Mouse (Mus musculus): ENCODE measurements around the gene Ephb2.

Gene Ephb2

DNA sequence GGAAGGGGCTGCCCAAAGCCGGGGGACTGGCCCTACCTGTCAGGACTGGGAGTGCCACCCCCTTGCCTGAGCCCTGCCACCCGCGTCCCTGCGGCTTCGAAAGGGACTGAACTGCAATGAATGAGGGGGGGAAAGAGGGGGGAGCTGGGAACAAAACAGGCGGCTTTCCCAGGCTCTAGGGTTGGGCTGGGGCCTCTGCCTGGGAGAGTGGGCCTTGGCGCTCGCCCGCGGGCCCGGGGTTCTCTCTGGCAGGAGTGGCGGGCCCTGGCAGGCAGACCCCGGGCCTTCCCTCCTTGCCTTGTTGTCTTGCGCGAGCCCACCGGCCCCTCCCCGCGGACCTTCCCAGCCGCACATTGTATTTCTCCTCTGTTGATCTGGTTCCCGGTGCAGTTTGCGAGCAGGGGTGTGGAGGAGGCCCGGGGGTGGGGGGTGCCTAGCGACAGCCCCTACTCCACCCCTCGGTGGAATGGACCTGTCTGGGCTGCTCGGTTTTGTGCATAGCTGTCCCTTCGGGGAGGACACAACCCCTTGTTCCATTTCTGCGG, 671 bp upstream of the Ephb2 start:
- DNase-seq (ENCODE audit: low spot score), result peak; percentile 63

DNA sequence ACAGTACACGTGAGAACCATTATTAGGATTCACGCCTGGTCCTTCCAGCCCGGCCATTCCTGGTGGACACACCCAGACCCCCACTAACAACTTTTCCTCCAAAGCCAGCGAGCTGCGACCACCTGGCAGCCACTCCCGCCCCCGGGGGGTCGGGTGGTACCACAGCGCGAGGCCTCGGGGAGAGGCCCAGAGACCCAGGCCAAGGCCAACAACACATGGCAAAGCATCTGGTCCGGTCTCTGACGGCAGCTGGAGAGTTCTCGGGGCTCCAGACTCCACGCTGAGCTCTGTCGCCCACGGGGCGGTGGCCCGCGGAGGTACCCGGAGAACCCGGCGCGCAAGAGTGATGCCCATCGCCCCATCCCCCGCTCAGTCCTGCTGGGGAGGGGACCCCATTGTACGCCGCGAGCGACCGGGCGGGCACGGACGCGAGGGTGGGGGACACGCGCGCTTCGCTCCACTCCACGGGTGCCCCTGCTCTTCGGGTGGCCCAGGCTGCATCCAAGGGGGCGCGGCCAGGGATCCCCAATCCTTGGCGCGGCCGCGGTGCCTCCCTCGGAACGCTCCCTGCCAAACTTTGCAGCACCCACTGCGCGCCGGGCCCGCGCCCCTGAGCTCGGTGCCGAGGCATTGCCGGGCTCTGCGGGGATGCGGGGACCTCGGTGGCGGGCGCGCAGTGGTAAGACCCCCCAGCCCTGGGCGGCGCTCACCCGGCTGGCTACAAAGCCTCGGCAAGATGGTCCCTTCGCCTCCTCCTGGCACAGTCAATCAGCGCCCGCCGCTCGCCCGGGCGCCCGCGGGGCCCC, 770 bp downstream of the Ephb2 start:
- DNase-seq (ENCODE audit: low spot score), result no peak

DNA sequence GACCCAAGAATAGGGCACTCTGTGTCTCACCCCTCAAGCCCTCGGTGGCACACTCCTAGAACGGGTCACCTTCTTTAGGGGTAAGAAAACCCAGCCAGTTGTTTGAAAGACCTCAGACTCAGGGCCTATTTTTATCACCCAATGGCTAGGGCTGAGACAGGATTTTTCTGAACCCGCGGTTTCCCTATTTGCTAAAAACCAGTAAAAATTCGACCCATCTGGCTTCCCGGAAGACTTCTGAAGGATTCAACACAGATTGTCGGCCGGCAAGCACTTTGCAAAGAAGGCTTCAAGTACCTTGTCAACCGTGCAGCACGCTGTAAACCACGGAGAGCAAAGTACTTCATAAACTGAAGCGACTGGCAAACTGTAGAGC, 1.4 kb downstream of the Ephb2 start:
- DNase-seq (ENCODE audit: low spot score), result no peak

- no peak for DNase-seq (ENCODE audit: low spot score)
These were observed 2.0 kb downstream of the Ephb2 start for GRCm38 (mm10) chr4:136833619-136834351.

- no peak for DNase-seq (ENCODE audit: low spot score)
These were observed 3.1 kb downstream of the Ephb2 start for GRCm38 (mm10) chr4:136832559-136833232.

- peak; percentile 69 for DNase-seq (ENCODE audit: low spot score)
These were observed 5.4 kb downstream of the Ephb2 start for GRCm38 (mm10) chr4:136830272-136830823.

- DNase-seq (ENCODE audit: low spot score), result no peak
These were observed 6.0 kb downstream of the Ephb2 start for GRCm38 (mm10) chr4:136829837-136830236.

- DNase-seq (ENCODE audit: low spot score), result no peak
These were observed 6.9 kb downstream of the Ephb2 start for GRCm38 (mm10) chr4:136828664-136829569.

DNA sequence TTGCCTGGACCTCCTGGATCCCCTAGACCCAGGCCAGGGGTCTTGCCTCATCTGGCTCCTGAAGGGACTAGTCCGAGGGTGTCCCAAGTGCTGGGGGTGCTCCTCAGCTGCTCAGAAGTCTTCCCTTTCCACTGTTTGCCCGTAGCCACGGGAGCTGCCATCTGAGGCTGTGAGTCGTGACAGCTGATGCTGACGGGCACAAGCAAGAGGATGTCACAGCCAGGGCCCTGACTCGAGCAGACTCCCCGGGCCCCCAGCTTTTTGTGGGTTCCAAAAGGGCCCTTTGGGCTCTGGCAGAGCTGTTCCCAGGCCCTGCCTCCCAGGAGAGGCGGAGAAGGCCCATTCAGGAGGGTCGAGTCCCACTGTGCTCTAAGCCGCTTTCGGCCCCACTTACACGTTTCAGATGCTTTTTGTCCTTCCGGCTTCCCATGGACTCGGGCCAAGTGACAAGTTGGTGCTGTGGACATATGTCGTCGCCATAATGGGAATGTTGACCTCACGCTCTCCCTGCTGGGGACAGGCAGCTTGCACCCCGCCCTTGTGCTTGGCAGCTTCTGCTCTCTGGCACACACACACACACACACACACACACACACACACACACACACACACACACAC, 10.7 kb downstream of the Ephb2 start:
- DNase-seq (ENCODE audit: low spot score), result no peak

DNA sequence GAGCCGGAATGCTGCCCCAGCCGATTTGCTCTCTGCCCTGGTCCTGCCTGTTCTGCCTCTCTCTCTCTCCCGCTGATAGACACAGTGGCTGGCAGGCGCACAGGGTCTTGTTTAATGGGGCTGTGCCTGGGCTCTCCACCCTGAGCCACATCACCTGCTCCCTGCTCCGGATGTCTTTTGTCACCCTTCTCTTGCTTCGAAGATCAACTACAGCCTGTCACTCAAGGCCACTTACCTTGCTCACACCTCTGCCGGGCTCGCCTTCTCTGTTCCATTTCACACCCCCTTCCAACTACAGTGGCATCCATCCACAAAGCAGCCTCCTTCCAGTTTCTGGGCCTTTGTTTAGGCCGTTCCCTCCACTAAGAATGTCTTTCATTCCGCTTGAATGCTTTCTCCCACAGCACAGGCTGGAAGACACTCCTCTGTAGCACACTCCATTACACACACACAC, 15.7 kb downstream of the Ephb2 start:
- peak; percentile 66 for DNase-seq (ENCODE audit: low spot score)

GRCm38 (mm10) chr4:136816701-136817100, 19.1 kb downstream of the Ephb2 start:
- no peak for DNase-seq (ENCODE audit: low spot score)

GRCm38 (mm10) chr4:136815364-136815763, 20.4 kb downstream of the Ephb2 start:
- no peak for DNase-seq (ENCODE audit: low spot score)

DNA sequence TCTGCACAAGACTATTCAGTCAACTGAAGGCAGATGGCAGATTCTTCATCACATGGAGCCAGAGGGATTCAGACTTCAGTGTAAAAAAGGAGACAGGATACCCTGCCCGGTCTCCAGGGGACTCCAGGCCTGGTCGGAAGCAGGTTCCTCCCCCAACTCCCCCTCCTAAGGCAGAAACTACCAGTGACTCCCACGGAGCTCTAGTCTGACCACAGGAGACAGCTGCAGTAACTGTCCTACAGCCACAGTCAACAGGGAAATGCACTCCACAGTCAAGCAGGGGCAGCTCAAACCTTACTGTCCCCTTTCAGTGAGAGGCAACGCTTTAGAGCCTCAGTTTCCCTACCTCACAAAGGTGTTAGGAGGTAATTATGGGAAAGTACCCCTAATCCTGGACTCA, 23.2 kb downstream of the Ephb2 start:
- no peak for DNase-seq (ENCODE audit: low spot score)

- peak; percentile 57 for DNase-seq (ENCODE audit: low spot score)
These were observed 24.2 kb downstream of the Ephb2 start for GRCm38 (mm10) chr4:136811596-136811995.

DNA sequence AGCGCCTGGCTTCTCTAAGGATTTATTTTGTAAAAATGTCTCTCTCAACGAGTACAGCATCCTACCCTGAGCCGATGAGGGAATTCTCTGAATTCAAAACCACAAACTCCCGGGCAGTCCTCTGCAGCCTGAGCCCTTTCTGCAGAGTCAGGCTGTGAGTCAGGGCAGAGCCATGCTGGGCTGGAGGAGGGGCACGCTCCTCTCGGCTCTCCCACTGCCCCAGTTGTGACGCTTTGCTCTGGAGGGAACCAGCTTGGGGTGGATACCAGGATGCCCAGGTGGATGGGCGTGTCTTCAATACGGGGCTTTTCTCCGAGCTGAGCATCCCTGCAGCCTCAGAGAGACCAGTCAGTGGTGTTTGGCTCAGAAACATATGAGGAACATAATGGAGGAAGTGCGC, 27.3 kb downstream of the Ephb2 start:
- no peak for DNase-seq (ENCODE audit: low spot score)

DNA sequence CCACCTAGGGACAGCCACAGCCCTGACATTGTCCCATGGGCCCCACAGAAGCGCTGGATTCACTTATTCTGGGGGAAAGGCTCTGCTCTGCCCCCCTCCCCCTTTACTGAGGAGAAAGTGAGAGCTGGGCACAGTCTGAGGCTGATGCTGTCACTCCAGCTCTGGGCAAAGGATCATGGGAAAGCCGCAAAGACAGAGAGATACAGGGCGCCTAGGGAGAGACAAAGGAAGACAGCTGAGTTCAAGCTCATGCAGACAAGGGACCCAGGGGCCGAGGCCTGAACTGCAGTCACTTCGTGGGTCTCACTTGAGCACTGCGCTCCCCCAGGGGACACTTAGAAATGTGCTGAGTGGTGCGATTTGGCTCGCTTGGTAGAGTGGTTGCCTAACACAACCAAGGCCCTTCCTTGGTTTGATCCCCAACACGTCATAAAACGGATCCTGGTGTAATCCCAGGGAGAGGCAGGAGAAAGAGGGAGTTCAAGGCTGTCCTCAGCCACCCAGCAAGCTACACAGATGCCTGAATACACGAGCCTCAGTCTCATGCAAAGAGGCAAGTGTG, 28.3 kb downstream of the Ephb2 start:
- no peak for DNase-seq (ENCODE audit: low spot score)

DNA sequence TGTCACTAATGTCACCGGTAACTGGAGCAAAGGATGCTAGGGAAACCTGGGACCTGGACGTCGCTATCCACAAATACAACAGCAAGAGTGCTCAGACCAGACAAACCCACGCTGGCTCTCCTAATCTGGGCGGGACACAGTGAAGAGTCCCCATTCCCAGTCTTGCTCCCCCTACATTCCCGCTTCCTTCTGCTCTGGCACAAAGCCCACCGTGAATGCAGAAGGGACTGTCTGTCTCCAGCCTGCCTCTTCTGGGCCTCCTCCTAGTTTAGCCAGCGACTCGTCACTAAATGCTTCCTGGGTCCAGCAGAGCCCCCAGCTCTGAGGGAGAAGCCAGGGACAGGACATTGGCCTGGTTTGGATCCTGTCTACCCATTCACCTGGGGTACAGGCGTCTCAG, 29.5 kb downstream of the Ephb2 start:
- DNase-seq (ENCODE audit: low spot score), result no peak

GRCm38 (mm10) chr4:136804343-136804742, 31.4 kb downstream of the Ephb2 start:
- DNase-seq (ENCODE audit: low spot score), result no peak

- DNase-seq (ENCODE audit: low spot score), result no peak
These were observed 33.3 kb downstream of the Ephb2 start for GRCm38 (mm10) chr4:136802446-136802845.

- DNase-seq (ENCODE audit: low spot score), result no peak
These were observed 33.8 kb downstream of the Ephb2 start for GRCm38 (mm10) chr4:136801944-136802343.

Measured in embryo, embryonic 10 days (tissue).